Mouse (Mus musculus) liver, adult 2 months (tissue): ENCODE results near the gene Ulk3. TPM values are rescaled to one million over a fixed set of nuclear protein-coding genes. Genes with fewer than 3 reads are reported as not detected.

ENCODE experiments used
- DNase-seq: peaks from one replicate; pipeline ENCODE4 v3.0.0-alpha.2; 2011; ENCODE audit warnings: low read depth, low spot score; ENCODE audit errors: extremely low read depth
- H3K27ac ChIP-seq: fragments of 200-500 bp; replicated peaks from 2 replicates; pipeline ENCODE4 v1.5.1; 2012; ENCODE audit warnings: low read depth, mild to moderate bottlenecking, control low read depth, inconsistent platforms, low read length; ENCODE audit not compliant: insufficient read depth
- H3K27me3 ChIP-seq: fragments of 200-500 bp; 2 replicates; pipeline ENCODE4 v1.6.1; 2012; ENCODE audit warnings: mild to moderate bottlenecking, moderate library complexity, low read length, inconsistent platforms; ENCODE audit not compliant: control insufficient read depth, insufficient read depth
- H3K36me3 ChIP-seq: fragments of 200-500 bp; 2 replicates; pipeline ENCODE4 v1.6.1; 2012; ENCODE audit warnings: low read length, inconsistent platforms; ENCODE audit not compliant: control insufficient read depth, insufficient read depth
- H3K4me1 ChIP-seq: fragments of 200-500 bp; 2 replicates; pipeline ENCODE4 v1.6.1; 2011; ENCODE audit warnings: low read length; ENCODE audit not compliant: control insufficient read depth, insufficient read depth
- H3K4me3 ChIP-seq: fragments of 200-500 bp; 2 replicates; pipeline ENCODE4 v1.5.1; 2011; ENCODE audit warnings: low read depth, mild to moderate bottlenecking, control low read depth, low read length, moderate library complexity; ENCODE audit not compliant: insufficient read depth
- H3K79me2 ChIP-seq: fragments of 200-500 bp; 2 replicates; pipeline ENCODE4 v1.6.1; 2012; ENCODE audit warnings: inconsistent platforms, mild to moderate bottlenecking, low read length, moderate library complexity; ENCODE audit not compliant: control insufficient read depth, insufficient read depth
- H3K9ac ChIP-seq: fragments of 200-500 bp; 2 replicates; pipeline ENCODE4 v1.6.1; 2012; ENCODE audit warnings: low read depth, mild to moderate bottlenecking, control low read depth, inconsistent platforms, low read length
- CTCF ChIP-seq: fragments of 200-500 bp; IDR thresholded peaks from 2 replicates; pipeline ENCODE4 v1.5.1; 2011; ENCODE audit warnings: low read depth, low read length, control low read depth
- POLR2A ChIP-seq: fragments of 200-500 bp; IDR thresholded peaks from 2 replicates; pipeline ENCODE4 v1.6.1; 2011; ENCODE audit warnings: low read length, control low read depth; ENCODE audit not compliant: insufficient read depth; ENCODE audit errors: extremely low read depth
- WGBS: fragments of 180-500 bp; shearing (Covaris S2); methylation state at CpG from one replicate; pipeline ENCODE4 v1.1.7; 2018; 5-methylcytosine and 5-hydroxymethylcytosine counted together
- polyA plus RNA-seq: library from polyadenylated mRNA; depleted of rRNA; stranded (reverse); fragments of >200 nt; gene quantifications from 2 replicates; pipeline ENCODE4 v1.2.3, GENCODE M21; 2012; rRNA removed
- total RNA-seq: library from RNA; depleted of rRNA; stranded (reverse); fragments of >200 nt; gene quantifications from 2 replicates; pipeline ENCODE4 v1.2.3, GENCODE M21; 2014; rRNA removed

The Ulk3 gene
- total and polyA plus RNA-seq, 2 experiments: 4.5 to 16.8 TPM

DNA sequence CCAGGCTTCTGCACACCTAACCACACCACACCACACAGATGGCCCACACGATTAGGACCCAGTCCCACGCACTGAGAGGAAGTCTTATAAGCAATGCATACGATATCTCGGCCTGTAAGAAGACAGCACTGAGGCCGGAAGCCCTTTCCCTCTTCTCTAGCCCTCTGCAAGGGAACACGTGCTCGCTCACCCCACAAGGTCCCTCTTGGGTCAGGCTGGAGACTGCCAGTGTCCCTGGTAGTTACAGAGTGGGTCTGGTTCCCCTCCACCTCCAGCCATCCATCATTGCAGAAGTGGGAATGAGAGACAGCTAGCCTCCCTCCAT is 54.6 kb downstream of the Ulk3 start:
- H3K4me3 ChIP-seq: peak overlapping the region; percentile 34
- H3K27me3 ChIP-seq: no peaks in the 10 kb centered on the region
- no peaks in the 10 kb centered on the region for H3K36me3 ChIP-seq
- H3K27ac ChIP-seq: peak overlapping the region; percentile 54
- peaks cover 52% of the 10 kb centered on the region for H3K79me2 ChIP-seq
- H3K4me1 ChIP-seq: peaks cover 67% of the 10 kb centered on the region
- 17% methylated on average over 7 of the region's 7 CpGs for WGBS
- peak overlapping the region; percentile 51 for H3K9ac ChIP-seq
- no peak for TF ChIP-seq POLR2A
- TF ChIP-seq CTCF: no peak
- DNase-seq: no peak

DNA sequence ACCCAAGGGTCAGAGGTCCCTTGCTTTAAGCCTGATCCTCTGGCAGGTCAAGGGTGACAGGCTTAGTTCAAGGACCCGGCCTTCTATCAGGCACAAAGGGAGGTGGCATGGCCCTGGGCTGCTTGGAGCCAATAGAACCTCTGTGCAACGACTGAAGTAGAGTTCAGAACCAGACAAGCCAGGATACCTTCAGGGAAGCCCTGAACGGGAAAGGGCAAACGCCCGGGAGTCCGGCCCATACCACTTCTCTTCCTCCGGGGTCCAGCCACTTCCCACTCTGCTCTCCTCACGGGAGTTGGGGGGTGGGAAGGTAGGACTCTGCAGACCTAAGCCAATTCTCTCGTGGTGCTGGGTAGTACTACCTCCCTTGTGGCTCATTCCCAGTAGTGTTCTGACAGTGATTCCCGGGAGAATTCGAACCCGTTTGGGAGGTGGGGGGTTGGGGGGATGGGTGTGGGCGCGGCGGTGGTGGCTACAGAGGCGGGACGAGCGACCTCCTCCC is 55.2 kb downstream of the Ulk3 start:
- WGBS: under 1% methylated on average over 18 of the region's 18 CpGs
- H3K27ac ChIP-seq: peak overlapping the region; percentile 90
- H3K36me3 ChIP-seq: no peaks in the 10 kb centered on the region
- no peaks in the 10 kb centered on the region for H3K27me3 ChIP-seq
- peak overlapping the region; percentile 100 for H3K9ac ChIP-seq
- peak; percentile 97 for DNase-seq
- H3K79me2 ChIP-seq: peaks cover 47% of the 10 kb centered on the region
- TF ChIP-seq POLR2A (peak; percentile 69; the same call in 1 of the 2 replicates), CTCF (no peak)
- H3K4me3 ChIP-seq: peak overlapping the region; percentile 96
- H3K4me1 ChIP-seq: peaks cover 63% of the 10 kb centered on the region

DNA sequence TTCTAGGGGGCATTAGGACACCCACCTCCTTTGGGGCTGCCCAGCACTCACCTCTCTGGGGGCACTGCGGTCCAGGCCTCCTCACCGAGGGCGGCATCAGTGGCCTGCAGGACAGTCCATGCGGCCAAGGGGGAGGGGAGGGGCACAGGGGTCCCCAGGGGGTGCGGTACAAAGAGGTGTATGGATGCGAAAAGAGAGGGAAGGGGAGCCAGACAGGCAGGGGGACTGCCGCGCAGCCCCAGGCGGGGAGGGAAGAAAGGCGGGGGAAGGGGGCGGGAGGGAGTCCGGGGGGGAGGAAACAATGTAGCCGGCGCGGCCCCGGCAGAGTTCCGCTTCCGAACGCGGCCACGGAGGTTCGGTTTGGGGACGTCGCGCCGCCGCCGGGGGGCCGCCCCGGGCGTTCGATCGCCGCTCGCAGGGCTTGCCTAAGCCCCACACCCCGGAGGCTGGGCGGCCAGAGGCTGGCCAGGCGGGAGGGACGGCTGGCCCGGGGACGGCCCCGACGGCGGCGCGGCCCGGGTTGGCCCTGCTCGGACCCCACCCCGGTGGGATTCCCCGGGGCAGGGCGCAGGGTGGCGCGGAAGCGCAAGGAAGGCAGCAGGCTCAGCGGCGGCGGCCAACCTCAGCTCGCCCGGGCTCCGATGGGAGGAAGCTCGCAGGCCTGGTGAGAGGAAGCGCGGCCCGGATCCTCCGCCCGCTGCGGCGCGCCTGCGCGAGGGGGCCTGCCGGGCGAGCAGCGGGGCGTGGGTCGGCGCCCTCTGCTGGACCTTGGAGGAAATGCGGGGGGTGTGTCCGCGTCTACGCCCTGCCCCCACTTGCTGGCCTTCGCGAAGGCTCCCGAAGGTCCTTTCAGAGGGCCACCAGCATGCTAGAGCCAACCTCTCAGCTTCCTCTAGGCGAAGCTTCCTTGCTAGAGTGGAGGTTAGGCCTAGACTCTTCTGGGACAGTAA is 56.0 kb downstream of the Ulk3 start:
- WGBS: under 1% methylated on average over 83 of the region's 85 CpGs
- H3K9ac ChIP-seq: peak overlapping the region; percentile 100
- peaks cover 56% of the 10 kb centered on the region for H3K4me1 ChIP-seq
- H3K4me3 ChIP-seq: peak overlapping the region; percentile 96
- peak; percentile 82 for TF ChIP-seq POLR2A
- peak; percentile 87 for TF ChIP-seq CTCF
- H3K27me3 ChIP-seq: no peaks in the 10 kb centered on the region
- H3K79me2 ChIP-seq: peaks cover 41% of the 10 kb centered on the region
- H3K36me3 ChIP-seq: no peaks in the 10 kb centered on the region
- H3K27ac ChIP-seq: peak overlapping the region; percentile 94
- DNase-seq: peak; percentile 68

Other genes starting within 250 kb of the Ulk3 start
- gene Ppcdc, start 149.3 kb upstream of the Ulk3 start, total RNA-seq: 10.9 and 11.3 TPM in 2 replicates
- gene Ppcdc, start 149.3 kb upstream of the Ulk3 start, polyA plus RNA-seq: 25.2 and 42.4 TPM in 2 replicates
- 10.3 and 12.7 TPM in 2 replicates for gene Scamp5, start 121.4 kb upstream of the Ulk3 start, total RNA-seq
- 13.7 and 18.2 TPM in 2 replicates for gene Scamp5, start 121.4 kb upstream of the Ulk3 start, polyA plus RNA-seq
- gene Rpp25, start 85.4 kb upstream of the Ulk3 start, total RNA-seq: not detected in 2 replicates
- not detected in 2 replicates for gene Rpp25, start 85.4 kb upstream of the Ulk3 start, polyA plus RNA-seq
- gene Cox5a, start 68.2 kb upstream of the Ulk3 start, total RNA-seq: 299 and 328 TPM in 2 replicates
- 507 and 522 TPM in 2 replicates for gene Cox5a, start 68.2 kb upstream of the Ulk3 start, polyA plus RNA-seq
- gene Fam219b, start 51.9 kb upstream of the Ulk3 start, total RNA-seq: 4.4 and 5.4 TPM in 2 replicates
- gene Fam219b, start 51.9 kb upstream of the Ulk3 start, polyA plus RNA-seq: 6.5 and 6.7 TPM in 2 replicates
- gene Mpi, start 36.7 kb upstream of the Ulk3 start, total RNA-seq: 8.9 and 9.4 TPM in 2 replicates
- 12.2 and 14.5 TPM in 2 replicates for gene Mpi, start 36.7 kb upstream of the Ulk3 start, polyA plus RNA-seq
- 10.5 and 10.7 TPM in 2 replicates for gene Scamp2, start 28.5 kb upstream of the Ulk3 start, total RNA-seq
- gene Scamp2, start 28.5 kb upstream of the Ulk3 start, polyA plus RNA-seq: 28.4 and 32.6 TPM in 2 replicates
- gene Cplx3, start 16.8 kb downstream of the Ulk3 start, total RNA-seq: not detected in 2 replicates
- gene Cplx3, start 16.8 kb downstream of the Ulk3 start, polyA plus RNA-seq: not detected in 2 replicates
- gene Lman1l, start 31.3 kb downstream of the Ulk3 start, total RNA-seq: not detected in 2 replicates
- gene Lman1l, start 31.3 kb downstream of the Ulk3 start, polyA plus RNA-seq: not detected in 2 replicates
- 18.3 and 32.8 TPM in 2 replicates for gene Csk, start 64.2 kb downstream of the Ulk3 start, total RNA-seq
- gene Csk, start 64.2 kb downstream of the Ulk3 start, polyA plus RNA-seq: 31.4 and 33.9 TPM in 2 replicates
- gene Cyp1a2, start 94.3 kb downstream of the Ulk3 start, total RNA-seq: 495 and 621 TPM in 2 replicates
- 954 and 976 TPM in 2 replicates for gene Cyp1a2, start 94.3 kb downstream of the Ulk3 start, polyA plus RNA-seq
- 0.74 and 1.0 TPM in 2 replicates for gene Cyp1a1, start 98.5 kb downstream of the Ulk3 start, total RNA-seq
- gene Cyp1a1, start 98.5 kb downstream of the Ulk3 start, polyA plus RNA-seq: 1.0 TPM in 2 replicates
- gene Edc3, start 119.1 kb downstream of the Ulk3 start, total RNA-seq: 5.7 and 6.4 TPM in 2 replicates
- 6.6 TPM in 2 replicates for gene Edc3, start 119.1 kb downstream of the Ulk3 start, polyA plus RNA-seq
- 32.5 and 55.3 TPM in 2 replicates for gene Clk3, start 176.4 kb downstream of the Ulk3 start, total RNA-seq
- 45.8 and 48.1 TPM in 2 replicates for gene Clk3, start 176.4 kb downstream of the Ulk3 start, polyA plus RNA-seq
- gene Arid3b, start 247.3 kb downstream of the Ulk3 start, total RNA-seq: 0.83 and 1.5 TPM in 2 replicates
- 2.4 and 2.8 TPM in 2 replicates for gene Arid3b, start 247.3 kb downstream of the Ulk3 start, polyA plus RNA-seq